Mouse (Mus musculus): ENCODE results near the gene Six2. TPM values are rescaled to one million over a fixed set of nuclear protein-coding genes. Genes with fewer than 3 reads are reported as not detected.

Gene Six2
- 0.22 TPM in 1 of 2 replicates, not detected in the other for total RNA-seq (2012; rRNA removed)

DNA sequence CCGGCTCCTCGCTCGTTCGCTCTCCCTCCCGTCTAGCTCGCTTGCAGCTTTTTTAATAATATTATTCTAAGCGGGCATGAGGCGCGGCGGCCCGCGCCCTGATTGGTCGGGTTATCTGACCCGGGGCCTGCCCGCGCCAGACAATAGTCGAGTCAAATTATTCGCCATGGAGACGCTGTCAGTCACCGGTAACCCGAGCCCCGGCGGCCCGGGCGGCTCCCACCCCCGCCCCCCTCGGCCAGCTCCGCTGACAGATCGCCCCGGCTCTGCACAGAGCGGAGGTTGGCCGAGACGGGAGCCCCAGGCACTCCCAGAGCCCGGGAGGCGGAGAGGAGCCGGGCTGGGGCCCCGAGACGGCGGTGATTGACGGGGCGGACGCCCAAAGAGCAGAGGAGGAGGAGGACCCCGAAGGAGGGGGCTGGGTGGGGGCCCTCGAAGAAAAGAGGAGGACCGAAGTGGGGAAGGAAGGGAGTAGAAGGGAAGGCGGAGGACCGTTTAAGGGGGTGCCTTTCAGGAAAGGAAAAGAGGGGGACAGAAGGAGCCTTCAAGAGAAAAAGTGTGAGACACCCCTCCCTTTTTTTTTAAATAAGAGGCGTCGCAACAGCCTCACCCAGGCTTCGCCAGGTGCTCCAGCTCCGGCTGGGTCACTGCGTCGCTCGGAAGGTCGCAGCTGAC is at the start of gene Six2:
Gene Six2 (minus strand): TSS at position 39 of the 675 bp plus-strand sequence.
- peak within 1 kb of the TSS; percentile 40 to 51 for H3K4me3 ChIP-seq (ENCODE audit: insufficient read depth in 1 of 2, low read depth in 1 of 2, low read length in 2 of 2, poor library complexity in 1 of 2, severe bottlenecking in 1 of 2)
- H3K36me3 ChIP-seq (ENCODE audit: control insufficient read depth, insufficient read depth, low read length, poor library complexity, severe bottlenecking): no peaks in the 10 kb centered on the region
- peak; percentile 41 for DNase-seq (ENCODE audit: low read depth, low spot score)
- no peak within 1 kb of the TSS; the same call in 1 of the 2 replicates for H3K9ac ChIP-seq (ENCODE audit: insufficient read depth, low read depth, low read length, poor library complexity, severe bottlenecking)
- no peaks in the 10 kb centered on the region for H3K9me3 ChIP-seq (ENCODE audit: control insufficient read depth, insufficient read depth, low read depth, low read length)
- H3K27ac ChIP-seq (ENCODE audit: insufficient read depth, low read depth, low read length, poor library complexity, severe bottlenecking): no peak within 1 kb of the TSS
- peaks cover 0 to 6% of the 10 kb centered on the region in 2 experiments; a peak in 1 of 4 replicates for H3K4me1 ChIP-seq (ENCODE audit: control insufficient read depth in 2 of 2, insufficient read depth in 2 of 2, low read length in 2 of 2, poor library complexity in 1 of 2)
- in situ Hi-C loops (cut with MboI; ENCODE audit: low sequenced_read_pairs in 2 of 2, unreplicated experiment in 2 of 2): loop anchor here (5.0 kb wide), 2 partner anchors 71 to 76 kb away; partner anchors contain the start of gene Six3 (in 1 of the 2)
- TF ChIP-seq ZNF384 (IDR thresholded peaks at IDR 0.05; ENCODE audit: low read depth, low read length): no peak

DNA sequence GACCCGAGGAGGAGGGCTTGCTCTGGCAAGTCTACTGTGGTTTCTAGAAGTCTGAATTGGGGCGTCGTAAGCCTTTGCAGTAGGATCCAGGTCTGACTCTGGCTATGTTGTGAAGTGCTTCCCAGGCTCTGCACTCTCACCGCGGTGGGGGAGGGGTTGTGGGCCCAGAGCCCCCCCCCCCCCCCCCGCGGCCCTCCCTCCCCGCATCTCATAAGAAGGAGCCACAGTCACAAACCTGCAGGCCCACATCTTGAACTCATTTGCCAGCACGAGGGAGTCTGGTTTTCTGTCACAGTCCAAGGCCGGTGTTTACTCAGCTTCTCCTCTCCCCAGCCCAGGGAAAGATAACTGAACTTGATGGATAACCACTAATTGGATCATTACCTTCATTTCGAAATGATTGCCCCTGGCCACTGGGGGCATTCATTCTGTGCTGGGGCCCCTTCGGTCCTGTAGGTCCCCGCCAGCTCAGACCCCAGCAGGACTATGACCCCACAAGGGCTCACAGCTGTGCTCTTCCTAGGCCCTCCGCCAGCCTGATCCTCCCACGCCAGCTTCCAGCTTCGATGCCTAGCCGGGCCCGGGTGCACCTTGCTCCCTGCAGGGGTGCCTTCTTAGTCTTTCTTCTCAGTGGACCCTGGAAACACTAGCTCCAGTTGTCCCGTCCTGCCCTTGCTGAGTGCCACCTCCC is 49.2 kb upstream of the Six2 start:
- Histone ChIP-seq H3K4me3 (ENCODE audit: insufficient read depth in 1 of 2, low read depth in 1 of 2, low read length in 2 of 2, poor library complexity in 1 of 2, severe bottlenecking in 1 of 2) (no peak overlapping the region), H3K27ac (ENCODE audit: insufficient read depth, low read depth, low read length, poor library complexity, severe bottlenecking) (no peak overlapping the region), H3K4me1 (ENCODE audit: control insufficient read depth in 2 of 2, insufficient read depth in 2 of 2, low read length in 2 of 2, poor library complexity in 1 of 2) (no peaks in the 10 kb centered on the region), H3K9ac (ENCODE audit: insufficient read depth, low read depth, low read length, poor library complexity, severe bottlenecking) (no peak overlapping the region), H3K36me3 (ENCODE audit: control insufficient read depth, insufficient read depth, low read length, poor library complexity, severe bottlenecking) (no peaks in the 10 kb centered on the region), H3K9me3 (ENCODE audit: control insufficient read depth, insufficient read depth, low read depth, low read length) (no peaks in the 10 kb centered on the region)
- no peak for TF ChIP-seq ZNF384 (IDR thresholded peaks at IDR 0.05; ENCODE audit: low read depth, low read length)
- TF ChIP-seq HCFC1 (IDR thresholded peaks at IDR 0.05; ENCODE audit: borderline replicate concordance, insufficient read depth, low read length): no peak
- no peak for TF ChIP-seq ZC3H11A (IDR thresholded peaks at IDR 0.05; ENCODE audit: borderline replicate concordance, low read depth, low read length)
- no peak for TF ChIP-seq CHD2 (IDR thresholded peaks at IDR 0.05; ENCODE audit: low read depth, low read length)
- TF ChIP-seq MAFK (IDR thresholded peaks at IDR 0.05; ENCODE audit: insufficient read depth, low read depth, low read length): no peak
- in situ Hi-C loops (cut with MboI; ENCODE audit: low sequenced_read_pairs in 2 of 2, unreplicated experiment in 2 of 2): no loop called here
- no peak for DNase-seq (ENCODE audit: low read depth, low spot score)

DNA sequence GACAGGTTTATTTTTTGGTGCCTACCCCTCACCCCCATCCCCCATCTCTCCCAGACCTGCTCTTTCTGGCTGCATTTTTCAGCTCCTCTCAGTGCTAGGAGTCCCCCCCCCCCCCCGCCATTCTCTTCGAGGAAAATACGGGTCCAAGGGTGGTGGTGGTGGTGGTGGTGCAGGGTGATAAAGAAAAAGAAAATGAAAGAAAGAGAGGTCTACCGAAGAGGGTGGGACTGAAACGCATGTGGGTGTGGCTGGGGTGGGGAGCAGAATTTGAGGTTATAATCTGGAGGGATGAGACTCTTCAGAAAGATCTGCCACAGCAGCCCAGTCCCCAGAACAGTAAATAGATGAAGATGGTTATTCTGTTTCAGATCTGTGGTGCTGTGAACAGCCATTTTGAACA is 43.3 kb upstream of the Six2 start:
- TF ChIP-seq HCFC1 (IDR thresholded peaks at IDR 0.05; ENCODE audit: borderline replicate concordance, insufficient read depth, low read length) (no peak), CHD2 (IDR thresholded peaks at IDR 0.05; ENCODE audit: low read depth, low read length) (no peak), ZNF384 (IDR thresholded peaks at IDR 0.05; ENCODE audit: low read depth, low read length) (no peak), MAFK (IDR thresholded peaks at IDR 0.05; ENCODE audit: insufficient read depth, low read depth, low read length) (no peak), ZC3H11A (IDR thresholded peaks at IDR 0.05; ENCODE audit: borderline replicate concordance, low read depth, low read length) (no peak)
- Histone ChIP-seq H3K9ac (ENCODE audit: insufficient read depth, low read depth, low read length, poor library complexity, severe bottlenecking) (no peak overlapping the region), H3K4me3 (ENCODE audit: insufficient read depth in 1 of 2, low read depth in 1 of 2, low read length in 2 of 2, poor library complexity in 1 of 2, severe bottlenecking in 1 of 2) (no peak overlapping the region), H3K4me1 (ENCODE audit: control insufficient read depth in 2 of 2, insufficient read depth in 2 of 2, low read length in 2 of 2, poor library complexity in 1 of 2) (no peaks in the 10 kb centered on the region), H3K27ac (ENCODE audit: insufficient read depth, low read depth, low read length, poor library complexity, severe bottlenecking) (no peak overlapping the region), H3K9me3 (ENCODE audit: control insufficient read depth, insufficient read depth, low read depth, low read length) (no peaks in the 10 kb centered on the region), H3K36me3 (ENCODE audit: control insufficient read depth, insufficient read depth, low read length, poor library complexity, severe bottlenecking) (no peaks in the 10 kb centered on the region)
- no peak for DNase-seq (ENCODE audit: low read depth, low spot score)
- in situ Hi-C loops (cut with MboI; ENCODE audit: low sequenced_read_pairs in 2 of 2, unreplicated experiment in 2 of 2): no loop called here

DNA sequence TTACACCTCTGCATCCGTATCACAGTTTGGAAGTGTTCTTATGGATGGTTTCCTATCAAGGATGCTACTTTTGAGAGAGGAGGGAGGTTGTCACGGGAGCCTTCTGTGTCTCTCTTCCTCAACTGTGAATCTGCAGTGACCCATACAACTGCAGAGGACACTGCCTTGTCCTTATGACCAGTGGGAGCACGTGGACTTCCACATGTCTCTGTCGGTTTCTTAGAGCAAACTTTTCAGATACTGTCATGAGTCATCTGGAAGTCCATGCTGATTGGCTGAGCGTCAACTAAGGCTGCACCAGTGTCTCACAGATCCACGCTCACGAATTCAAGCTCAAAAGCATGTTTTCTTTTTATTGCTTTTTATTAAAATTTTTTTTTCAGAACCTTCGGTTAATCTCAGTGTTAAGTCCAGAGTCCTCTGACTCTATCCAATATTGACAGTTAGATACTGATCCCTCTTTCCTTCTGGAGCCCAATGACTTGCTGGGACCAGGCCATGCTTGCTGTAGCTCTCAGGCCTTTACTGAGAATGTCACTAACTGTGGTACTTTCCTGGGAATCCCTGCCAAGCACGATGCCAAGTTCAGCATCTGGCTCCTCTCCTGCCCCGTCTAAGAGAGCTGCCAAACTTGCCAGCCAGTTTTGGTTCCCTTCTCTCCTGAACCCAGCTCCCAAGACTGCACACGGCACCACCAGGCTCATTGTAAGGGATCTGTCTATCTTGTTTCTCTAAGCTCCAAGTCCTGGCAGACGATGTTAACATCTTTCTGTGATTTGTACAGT is 42.3 kb upstream of the Six2 start:
- Histone ChIP-seq H3K4me3 (ENCODE audit: insufficient read depth in 1 of 2, low read depth in 1 of 2, low read length in 2 of 2, poor library complexity in 1 of 2, severe bottlenecking in 1 of 2) (no peak overlapping the region), H3K9me3 (ENCODE audit: control insufficient read depth, insufficient read depth, low read depth, low read length) (no peaks in the 10 kb centered on the region), H3K36me3 (ENCODE audit: control insufficient read depth, insufficient read depth, low read length, poor library complexity, severe bottlenecking) (no peaks in the 10 kb centered on the region), H3K4me1 (ENCODE audit: control insufficient read depth in 2 of 2, insufficient read depth in 2 of 2, low read length in 2 of 2, poor library complexity in 1 of 2) (no peaks in the 10 kb centered on the region), H3K27ac (ENCODE audit: insufficient read depth, low read depth, low read length, poor library complexity, severe bottlenecking) (no peak overlapping the region), H3K9ac (ENCODE audit: insufficient read depth, low read depth, low read length, poor library complexity, severe bottlenecking) (no peak overlapping the region)
- TF ChIP-seq CHD2 (IDR thresholded peaks at IDR 0.05; ENCODE audit: low read depth, low read length) (no peak), MAFK (IDR thresholded peaks at IDR 0.05; ENCODE audit: insufficient read depth, low read depth, low read length) (no peak), ZC3H11A (IDR thresholded peaks at IDR 0.05; ENCODE audit: borderline replicate concordance, low read depth, low read length) (no peak), ZNF384 (IDR thresholded peaks at IDR 0.05; ENCODE audit: low read depth, low read length) (no peak), HCFC1 (IDR thresholded peaks at IDR 0.05; ENCODE audit: borderline replicate concordance, insufficient read depth, low read length) (no peak)
- in situ Hi-C loops (cut with MboI; ENCODE audit: low sequenced_read_pairs in 2 of 2, unreplicated experiment in 2 of 2): no loop called here
- DNase-seq (ENCODE audit: low read depth, low spot score): no peak
